Mouse (Mus musculus): ENCODE data around the gene Gucd1.
"Not testable (repeated sequence)": the region's sequence is repeated elsewhere in the genome, so short reads cannot be mapped to it uniquely, and the experiment has no call there.

Gene Gucd1

GRCm38 (mm10) chr10:75365231-75365633, 152.5 kb downstream of the Gucd1 start:
- peak; percentile 51 for DNase-seq (ENCODE audit: low read depth)

- no peak for DNase-seq (ENCODE audit: low read depth)
These were observed 153.0 kb downstream of the Gucd1 start for GRCm38 (mm10) chr10:75364796-75365195.

GRCm38 (mm10) chr10:75364214-75364690, 153.5 kb downstream of the Gucd1 start:
- DNase-seq (ENCODE audit: low read depth), result not testable (repeated sequence)

GRCm38 (mm10) chr10:75355341-75355740, 162.4 kb downstream of the Gucd1 start:
- no peak for DNase-seq (ENCODE audit: low read depth)

GRCm38 (mm10) chr10:75353838-75354241, 163.9 kb downstream of the Gucd1 start:
- DNase-seq (ENCODE audit: low read depth), result not testable (repeated sequence)

GRCm38 (mm10) chr10:75352541-75352940, 165.2 kb downstream of the Gucd1 start:
- no peak for DNase-seq (ENCODE audit: low read depth)

- no peak for DNase-seq (ENCODE audit: low read depth)
These were observed 167.2 kb downstream of the Gucd1 start for GRCm38 (mm10) chr10:75350564-75350963.

- no peak for DNase-seq (ENCODE audit: low read depth)
These were observed 172.5 kb downstream of the Gucd1 start for GRCm38 (mm10) chr10:75345265-75345664.

- not testable (repeated sequence) for DNase-seq (ENCODE audit: low read depth)
These were observed 173.2 kb downstream of the Gucd1 start for GRCm38 (mm10) chr10:75344563-75344962.

- no peak for DNase-seq (ENCODE audit: low read depth)
These were observed 175.8 kb downstream of the Gucd1 start for GRCm38 (mm10) chr10:75341936-75342335.

GRCm38 (mm10) chr10:75339377-75339776, 178.4 kb downstream of the Gucd1 start:
- no peak for DNase-seq (ENCODE audit: low read depth)

- DNase-seq (ENCODE audit: low read depth), result no peak
These were observed 178.9 kb downstream of the Gucd1 start for GRCm38 (mm10) chr10:75338852-75339251.

- no peak for DNase-seq (ENCODE audit: low read depth)
These were observed 180.5 kb downstream of the Gucd1 start for GRCm38 (mm10) chr10:75337231-75337630.

GRCm38 (mm10) chr10:75335075-75335474, 182.7 kb downstream of the Gucd1 start:
- no peak for DNase-seq (ENCODE audit: low read depth)

GRCm38 (mm10) chr10:75334175-75334574, 183.6 kb downstream of the Gucd1 start:
- DNase-seq (ENCODE audit: low read depth), result no peak

- no peak for DNase-seq (ENCODE audit: low read depth)
These were observed 184.5 kb downstream of the Gucd1 start for GRCm38 (mm10) chr10:75333176-75333776.

GRCm38 (mm10) chr10:75332268-75332667, 185.5 kb downstream of the Gucd1 start:
- no peak for DNase-seq (ENCODE audit: low read depth)

- no peak for DNase-seq (ENCODE audit: low read depth)
These were observed 189.5 kb downstream of the Gucd1 start for GRCm38 (mm10) chr10:75328201-75328704.

- DNase-seq (ENCODE audit: low read depth), result no peak
These were observed 190.7 kb downstream of the Gucd1 start for GRCm38 (mm10) chr10:75327081-75327480.

GRCm38 (mm10) chr10:75326553-75326952, 191.2 kb downstream of the Gucd1 start:
- DNase-seq (ENCODE audit: low read depth), result peak; percentile 78

- no peak for DNase-seq (ENCODE audit: low read depth)
These were observed 192.0 kb downstream of the Gucd1 start for GRCm38 (mm10) chr10:75325821-75326220.

- no peak for DNase-seq (ENCODE audit: low read depth)
These were observed 193.4 kb downstream of the Gucd1 start for GRCm38 (mm10) chr10:75324391-75324790.

- no peak for DNase-seq (ENCODE audit: low read depth)
These were observed 193.8 kb downstream of the Gucd1 start for GRCm38 (mm10) chr10:75323986-75324385.

GRCm38 (mm10) chr10:75322966-75323365, 194.8 kb downstream of the Gucd1 start:
- DNase-seq (ENCODE audit: low read depth), result no peak

Measured in naive thymus-derived CD4-positive, alpha-beta T cell, adult 2 months (primary cell).